Mouse (Mus musculus): ENCODE data around the gene Tars2. TPM values are rescaled to one million over a fixed set of nuclear protein-coding genes. Genes with fewer than 3 reads are reported as not detected.

Gene Tars2
- total and polyA plus RNA-seq, 3 experiments, result 59.8 to 97.6 (median 71.1) TPM

DNA sequence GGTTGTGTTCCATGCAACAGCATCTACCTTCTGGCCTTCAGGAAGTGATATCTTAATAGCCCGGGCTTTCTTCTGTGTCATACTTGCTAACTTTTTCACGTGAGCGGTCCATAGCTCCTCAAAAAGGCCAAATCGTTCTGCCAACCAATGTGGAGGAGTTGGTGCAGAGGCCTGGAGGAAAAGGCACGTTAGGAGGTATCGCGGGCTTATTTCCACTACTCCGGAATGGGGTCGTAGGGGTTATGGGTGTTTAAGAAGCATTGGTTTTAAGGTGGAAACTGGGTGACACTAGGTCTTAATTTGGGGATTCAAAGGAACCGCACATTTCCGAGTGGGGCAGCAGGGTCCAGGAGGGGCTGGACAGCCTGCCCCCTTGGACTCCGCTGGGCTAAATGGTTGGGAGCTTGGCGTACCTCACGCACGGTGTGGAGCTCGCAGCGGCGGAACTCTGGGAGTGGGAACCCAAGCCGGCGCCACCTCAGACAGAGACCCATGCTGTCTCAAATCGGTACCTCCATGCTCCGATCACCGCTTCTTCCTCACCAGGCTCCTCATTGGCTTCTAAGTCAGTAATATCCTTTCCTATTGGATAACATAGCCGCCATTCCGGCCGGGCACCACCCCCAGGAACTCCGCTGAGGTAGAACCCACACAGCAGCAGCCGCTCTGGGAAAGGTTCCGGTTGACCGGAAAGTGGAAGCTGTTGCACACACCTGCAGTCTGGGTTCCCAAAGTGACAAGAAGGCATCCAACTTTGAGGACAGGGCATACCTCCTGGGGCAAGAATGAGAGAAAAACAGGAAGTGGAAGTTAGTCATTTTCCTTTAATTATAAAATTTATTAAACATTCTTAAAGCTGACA is 5.4 kb downstream of the Tars2 start (continued):
- TF ChIP-seq ELF1 (IDR thresholded peaks at IDR 0.05; ENCODE audit: low read depth, low read length), result peak; percentile 88

- no peak overlapping the region for H3K9ac ChIP-seq (ENCODE audit: insufficient read depth, low read depth)
- TF ChIP-seq CHD2 (IDR thresholded peaks at IDR 0.05; ENCODE audit: low read length) (no peak), NELFE (IDR thresholded peaks at IDR 0.05; ENCODE audit: low read depth, low read length) (no peak), ZKSCAN1 (IDR thresholded peaks at IDR 0.05; ENCODE audit: borderline replicate concordance, low read depth, low read length) (no peak), MEF2A (IDR thresholded peaks at IDR 0.05; ENCODE audit: borderline replicate concordance, low read depth, low read length) (no peak), MAX (IDR thresholded peaks at IDR 0.05; ENCODE audit: low read length) (no peak), JUND (conservative IDR thresholded peaks at IDR 0.05; ENCODE audit: low read depth, low read length) (no peak), NRF1 (IDR thresholded peaks at IDR 0.05; ENCODE audit: low read depth, low read length) (no peak), SIN3A (IDR thresholded peaks at IDR 0.05; ENCODE audit: low read length) (no peak), ZMIZ1 (IDR thresholded peaks at IDR 0.05; ENCODE audit: low read depth, low read length) (no peak), POLR2A (IDR thresholded peaks at IDR 0.05; ENCODE audit: low read depth, low read length) (no peak), HCFC1 (IDR thresholded peaks at IDR 0.05; ENCODE audit: low read depth, low read length) (no peak), MAFK (IDR thresholded peaks at IDR 0.05; ENCODE audit: insufficient replicate concordance, low read length) (no peak), RCOR1 (conservative IDR thresholded peaks at IDR 0.05; ENCODE audit: low read depth, low read length) (no peak), ZC3H11A (IDR thresholded peaks at IDR 0.05; ENCODE audit: low read depth, low read length) (no peak), KAT2A (IDR thresholded peaks at IDR 0.05; ENCODE audit: insufficient replicate concordance, low read length) (no peak), ELF1 (IDR thresholded peaks at IDR 0.05; ENCODE audit: low read depth, low read length) (no peak)
- no peak overlapping the region for H3K4me2 ChIP-seq (ENCODE audit: insufficient read depth, low read depth, poor library complexity, severe bottlenecking)
- dilution Hi-C loops (cut with MboI; ENCODE audit: extremely low pct_ligation_motif_present, extremely low pct_unique_long_range_greater_than_20kb, low sequenced_read_pairs), result no loop called here
- in situ Hi-C loops (cut with MboI; ENCODE audit: low pct_ligation_motif_present, low pct_unique_long_range_greater_than_20kb, low sequenced_read_pairs), result loop anchor here (25.0 kb wide), 1 partner anchor 241 kb away; no protein-coding TSS in a partner anchor
- H3K27ac ChIP-seq (ENCODE audit: insufficient read depth, low read depth), result no peak overlapping the region
- H3K36me3 ChIP-seq (replicated peaks in 1 of 2; ENCODE audit: control insufficient read depth in 1 of 2, insufficient read depth in 1 of 2, low read length in 1 of 2), result peaks cover 50 to 51% of the 10 kb centered on the region in 2 experiments
- H3K27me3 ChIP-seq (replicated peaks), result no peaks in the 10 kb centered on the region
- DNase-seq (ENCODE audit: extremely low read depth), result no peak
- peaks cover 17% of the 10 kb centered on the region for H3K79me2 ChIP-seq (replicated peaks; ENCODE audit: control insufficient read depth, extremely low read depth, insufficient read depth, poor library complexity, severe bottlenecking)
- H3K9me3 ChIP-seq (replicated peaks; ENCODE audit: low read length), result no peaks in the 10 kb centered on the region
- no peak overlapping the region for H3K4me3 ChIP-seq (replicated peaks in 1 of 3; ENCODE audit: low read depth in 2 of 3, low read length in 2 of 3, poor library complexity in 1 of 3)
- H3K4me1 ChIP-seq (ENCODE audit: control insufficient read depth in 1 of 2, insufficient read depth in 2 of 2), result peaks cover 5 to 18% of the 10 kb centered on the region in 2 experiments
These were observed 7.1 kb downstream of the Tars2 start for GRCm38 (mm10) chr3:95752935-95753334.

DNA sequence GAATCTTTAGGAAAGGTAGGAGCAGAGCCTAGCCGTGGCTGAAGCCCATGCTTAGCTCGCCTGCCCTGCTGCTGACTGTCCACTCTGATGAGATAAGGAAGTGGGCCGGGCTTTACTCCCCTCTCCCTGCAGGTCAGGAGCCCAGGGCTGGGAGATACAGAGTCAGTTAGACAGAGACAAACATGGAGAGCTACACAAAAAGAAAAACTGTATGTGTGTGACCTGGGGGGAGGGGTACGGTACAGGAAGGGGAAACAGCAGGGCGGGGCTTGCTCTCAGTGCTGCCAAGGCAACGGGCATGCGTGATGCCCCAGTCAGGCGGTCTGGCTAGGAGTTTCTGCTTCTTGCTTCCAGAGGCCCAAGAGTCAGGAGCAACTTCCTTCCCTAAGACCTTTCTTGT is 19.6 kb downstream of the Tars2 start:
- H3K27me3 ChIP-seq (replicated peaks), result no peaks in the 10 kb centered on the region
- H3K27ac ChIP-seq (ENCODE audit: insufficient read depth, low read depth), result no peak overlapping the region
- no peak overlapping the region for H3K4me2 ChIP-seq (ENCODE audit: insufficient read depth, low read depth, poor library complexity, severe bottlenecking)
- H3K9ac ChIP-seq (ENCODE audit: insufficient read depth, low read depth), result no peak overlapping the region
- dilution Hi-C loops (cut with MboI; ENCODE audit: extremely low pct_ligation_motif_present, extremely low pct_unique_long_range_greater_than_20kb, low sequenced_read_pairs), result no loop called here
- H3K9me3 ChIP-seq (replicated peaks; ENCODE audit: low read length), result no peaks in the 10 kb centered on the region
- TF ChIP-seq RCOR1 (conservative IDR thresholded peaks at IDR 0.05; ENCODE audit: low read depth, low read length), result no peak
- no peak for TF ChIP-seq CHD1 (IDR thresholded peaks at IDR 0.05; ENCODE audit: low read depth, low read length)
- no peak for TF ChIP-seq TBP (conservative IDR thresholded peaks at IDR 0.05; ENCODE audit: low read depth, low read length)
- TF ChIP-seq MEF2A (IDR thresholded peaks at IDR 0.05; ENCODE audit: borderline replicate concordance, low read depth, low read length), result no peak
- no peak for TF ChIP-seq JUN (IDR thresholded peaks at IDR 0.05; ENCODE audit: insufficient read depth, low read depth, low read length)
- no peak for TF ChIP-seq ZC3H11A (IDR thresholded peaks at IDR 0.05; ENCODE audit: low read depth, low read length)
- peaks cover 0 to 13% of the 10 kb centered on the region in 2 experiments; a peak in 3 of 4 replicates for H3K4me1 ChIP-seq (ENCODE audit: control insufficient read depth in 1 of 2, insufficient read depth in 2 of 2)
- peaks cover 77 to 100% of the 10 kb centered on the region in 2 experiments for H3K36me3 ChIP-seq (replicated peaks in 1 of 2; ENCODE audit: control insufficient read depth in 1 of 2, insufficient read depth in 1 of 2, low read length in 1 of 2)
- no peak overlapping the region for H3K4me3 ChIP-seq (replicated peaks in 1 of 3; ENCODE audit: low read depth in 2 of 3, low read length in 2 of 3, poor library complexity in 1 of 3)
- H3K79me2 ChIP-seq (replicated peaks; ENCODE audit: control insufficient read depth, extremely low read depth, insufficient read depth, poor library complexity, severe bottlenecking), result no peaks in the 10 kb centered on the region
- DNase-seq (ENCODE audit: extremely low read depth), result no peak
- in situ Hi-C loops (cut with MboI; ENCODE audit: low pct_ligation_motif_present, low pct_unique_long_range_greater_than_20kb, low sequenced_read_pairs), result no loop called here

Measured in CH12.LX (cell line).